Mouse (Mus musculus) cerebellum, adult 2 months (tissue): ENCODE measurements at regions not wholly inside any gene's neighbourhood (a gene's known extent, or its start where the extent isn't known, plus 50 kb on each side); places are given as distances from the start of the nearest gene placed in this dataset.

Experiments used
- CTCF ChIP-seq: fragments of 200-500 bp; IDR thresholded peaks from 2 replicates; pipeline ENCODE4 v1.5.1; 2011; ENCODE audit warnings: low read depth, mild to moderate bottlenecking, control low read depth, low read length, moderate library complexity, borderline replicate concordance; ENCODE audit not compliant: insufficient read depth
- POLR2A ChIP-seq: fragments of 200-500 bp; IDR thresholded peaks from 2 replicates; pipeline ENCODE4 v1.6.1; 2011; ENCODE audit warnings: low read length, control low read depth, borderline replicate concordance; ENCODE audit not compliant: insufficient read depth

GRCm38 (mm10) chr3:37962811-37963210 lies 238.5 kb upstream of the Gm5148 start:
- TF ChIP-seq CTCF (no peak), POLR2A (no peak)
